Mouse (Mus musculus): Measurements from ENCODE around the gene Cox20. TPM values are rescaled to one million over a fixed set of nuclear protein-coding genes. Genes with fewer than 3 reads are reported as not detected.
"Not testable (repeated sequence)": the region's sequence is repeated elsewhere in the genome, so short reads cannot be mapped to it uniquely, and the experiment has no call there.

Cox20 gene
- polyA plus RNA-seq, 1 experiment from 2014 or later, result 100 TPM

GRCm38 (mm10) chr1:178341435-178341834 lies 22.5 kb downstream of the Cox20 start:
- Histone ChIP-seq H3K36me3 (ENCODE audit: control insufficient read depth, insufficient read depth, low read length) (no peaks in the 10 kb centered on the region), H3K4me1 (ENCODE audit: control insufficient read depth, insufficient read depth, low read length) (peaks cover 3% of the 10 kb centered on the region; the same call in 1 of the 2 replicates), H3K27ac (ENCODE audit: low read length) (no peak overlapping the region), H3K27me3 (ENCODE audit: control insufficient read depth, insufficient read depth, low read depth, low read length) (no peaks in the 10 kb centered on the region), H3K9me3 (replicated peaks; ENCODE audit: control insufficient read depth, low read length, poor library complexity, severe bottlenecking) (no peaks in the 10 kb centered on the region), H3K4me2 (ENCODE audit: low read length) (no peak overlapping the region), H3K9ac (ENCODE audit: low read depth, low read length) (no peak overlapping the region), H3K4me3 (ENCODE audit: low read depth, low read length) (no peak overlapping the region)
- ATAC-seq, result no peak
- WGBS, result 86% methylated on average over 3 of the region's 3 CpGs

- peaks cover 3% of the 10 kb centered on the region; the same call in 1 of the 2 replicates for H3K4me1 ChIP-seq (ENCODE audit: control insufficient read depth, insufficient read depth, low read length)
- no peak overlapping the region for H3K4me2 ChIP-seq (ENCODE audit: low read length)
- no peak overlapping the region for H3K27ac ChIP-seq (ENCODE audit: low read length)
- no peak overlapping the region for H3K4me3 ChIP-seq (ENCODE audit: low read depth, low read length)
- H3K36me3 ChIP-seq (ENCODE audit: control insufficient read depth, insufficient read depth, low read length), result no peaks in the 10 kb centered on the region
- H3K9me3 ChIP-seq (replicated peaks; ENCODE audit: control insufficient read depth, low read length, poor library complexity, severe bottlenecking), result no peaks in the 10 kb centered on the region
- ATAC-seq, result no peak
- H3K9ac ChIP-seq (ENCODE audit: low read depth, low read length), result no peak overlapping the region
- WGBS, result 75% methylated on average over 1 of the region's 1 CpGs
- H3K27me3 ChIP-seq (ENCODE audit: control insufficient read depth, insufficient read depth, low read depth, low read length), result no peaks in the 10 kb centered on the region
These were observed 23.1 kb downstream of the Cox20 start for GRCm38 (mm10) chr1:178342063-178342462.

GRCm38 (mm10) chr1:178342612-178343011 lies 23.7 kb downstream of the Cox20 start:
- 85% methylated on average over 4 of the region's 5 CpGs for WGBS

GRCm38 (mm10) chr1:178344071-178344805 lies 25.3 kb downstream of the Cox20 start:
- not testable (repeated sequence) for H3K4me2 ChIP-seq (ENCODE audit: low read length); H3K27me3 ChIP-seq (ENCODE audit: control insufficient read depth, insufficient read depth, low read depth, low read length); H3K9me3 ChIP-seq (replicated peaks; ENCODE audit: control insufficient read depth, low read length, poor library complexity, severe bottlenecking); H3K36me3 ChIP-seq (ENCODE audit: control insufficient read depth, insufficient read depth, low read length); H3K4me1 ChIP-seq (ENCODE audit: control insufficient read depth, insufficient read depth, low read length); H3K27ac ChIP-seq (ENCODE audit: low read length); ATAC-seq; H3K9ac ChIP-seq (ENCODE audit: low read depth, low read length); H3K4me3 ChIP-seq (ENCODE audit: low read depth, low read length)
- 93% methylated on average over 10 of the region's 10 CpGs for WGBS

More at GRCm38 (mm10) chr1:178342612-178343011, 23.7 kb downstream of the Cox20 start:
- Histone ChIP-seq H3K9me3 (replicated peaks; ENCODE audit: control insufficient read depth, low read length, poor library complexity, severe bottlenecking) (no peaks in the 10 kb centered on the region), H3K36me3 (ENCODE audit: control insufficient read depth, insufficient read depth, low read length) (no peaks in the 10 kb centered on the region), H3K27me3 (ENCODE audit: control insufficient read depth, insufficient read depth, low read depth, low read length) (no peaks in the 10 kb centered on the region), H3K9ac (ENCODE audit: low read depth, low read length) (no peak overlapping the region), H3K4me1 (ENCODE audit: control insufficient read depth, insufficient read depth, low read length) (peaks cover 3% of the 10 kb centered on the region; the same call in 1 of the 2 replicates), H3K27ac (ENCODE audit: low read length) (no peak overlapping the region), H3K4me3 (ENCODE audit: low read depth, low read length) (no peak overlapping the region), H3K4me2 (ENCODE audit: low read length) (no peak overlapping the region)
- ATAC-seq, result no peak

- Histone ChIP-seq H3K9me3 (replicated peaks; ENCODE audit: control insufficient read depth, low read length, poor library complexity, severe bottlenecking) (no peaks in the 10 kb centered on the region), H3K27ac (ENCODE audit: low read length) (no peak overlapping the region), H3K9ac (ENCODE audit: low read depth, low read length) (no peak overlapping the region), H3K4me2 (ENCODE audit: low read length) (no peak overlapping the region), H3K36me3 (ENCODE audit: control insufficient read depth, insufficient read depth, low read length) (no peaks in the 10 kb centered on the region), H3K27me3 (ENCODE audit: control insufficient read depth, insufficient read depth, low read depth, low read length) (no peaks in the 10 kb centered on the region), H3K4me1 (ENCODE audit: control insufficient read depth, insufficient read depth, low read length) (no peaks in the 10 kb centered on the region), H3K4me3 (ENCODE audit: low read depth, low read length) (no peak overlapping the region)
- WGBS, result 97% methylated on average over 2 of the region's 2 CpGs
- ATAC-seq, result no peak
These were observed 31.9 kb downstream of the Cox20 start for GRCm38 (mm10) chr1:178350792-178351191.

- no peak for ATAC-seq
- Histone ChIP-seq H3K27me3 (ENCODE audit: control insufficient read depth, insufficient read depth, low read depth, low read length) (no peaks in the 10 kb centered on the region), H3K4me3 (ENCODE audit: low read depth, low read length) (no peak overlapping the region), H3K36me3 (ENCODE audit: control insufficient read depth, insufficient read depth, low read length) (no peaks in the 10 kb centered on the region), H3K4me2 (ENCODE audit: low read length) (no peak overlapping the region), H3K27ac (ENCODE audit: low read length) (no peak overlapping the region), H3K4me1 (ENCODE audit: control insufficient read depth, insufficient read depth, low read length) (no peaks in the 10 kb centered on the region), H3K9ac (ENCODE audit: low read depth, low read length) (no peak overlapping the region), H3K9me3 (replicated peaks; ENCODE audit: control insufficient read depth, low read length, poor library complexity, severe bottlenecking) (no peaks in the 10 kb centered on the region)
These were observed 32.7 kb downstream of the Cox20 start for GRCm38 (mm10) chr1:178351643-178352042.

GRCm38 (mm10) chr1:178354576-178354975 lies 35.6 kb downstream of the Cox20 start:
- WGBS, result 72% methylated on average over 3 of the region's 3 CpGs
- no peak overlapping the region for H3K27ac ChIP-seq (ENCODE audit: low read length)
- no peaks in the 10 kb centered on the region for H3K36me3 ChIP-seq (ENCODE audit: control insufficient read depth, insufficient read depth, low read length)
- H3K4me2 ChIP-seq (ENCODE audit: low read length), result no peak overlapping the region
- no peak for ATAC-seq
- H3K4me1 ChIP-seq (ENCODE audit: control insufficient read depth, insufficient read depth, low read length), result no peaks in the 10 kb centered on the region
- H3K9ac ChIP-seq (ENCODE audit: low read depth, low read length), result no peak overlapping the region
- no peaks in the 10 kb centered on the region for H3K27me3 ChIP-seq (ENCODE audit: control insufficient read depth, insufficient read depth, low read depth, low read length)
- H3K4me3 ChIP-seq (ENCODE audit: low read depth, low read length), result no peak overlapping the region
- H3K9me3 ChIP-seq (replicated peaks; ENCODE audit: control insufficient read depth, low read length, poor library complexity, severe bottlenecking), result no peaks in the 10 kb centered on the region

GRCm38 (mm10) chr1:178357776-178358710 lies 39.1 kb downstream of the Cox20 start:
- Histone ChIP-seq H3K36me3 (ENCODE audit: control insufficient read depth, insufficient read depth, low read length) (no peaks in the 10 kb centered on the region), H3K4me2 (ENCODE audit: low read length) (no peak overlapping the region), H3K4me1 (ENCODE audit: control insufficient read depth, insufficient read depth, low read length) (no peaks in the 10 kb centered on the region), H3K4me3 (ENCODE audit: low read depth, low read length) (no peak overlapping the region), H3K9me3 (replicated peaks; ENCODE audit: control insufficient read depth, low read length, poor library complexity, severe bottlenecking) (no peaks in the 10 kb centered on the region), H3K27me3 (ENCODE audit: control insufficient read depth, insufficient read depth, low read depth, low read length) (no peaks in the 10 kb centered on the region), H3K9ac (ENCODE audit: low read depth, low read length) (no peak overlapping the region), H3K27ac (ENCODE audit: low read length) (no peak overlapping the region)
- no peak for ATAC-seq
- 74% methylated on average over 12 of the region's 12 CpGs for WGBS

- no peak for ATAC-seq
- WGBS, result 86% methylated on average over 11 of the region's 11 CpGs
- no peaks in the 10 kb centered on the region for H3K9me3 ChIP-seq (replicated peaks; ENCODE audit: control insufficient read depth, low read length, poor library complexity, severe bottlenecking)
- no peak overlapping the region for H3K4me3 ChIP-seq (ENCODE audit: low read depth, low read length)
- no peaks in the 10 kb centered on the region for H3K4me1 ChIP-seq (ENCODE audit: control insufficient read depth, insufficient read depth, low read length)
- H3K27me3 ChIP-seq (ENCODE audit: control insufficient read depth, insufficient read depth, low read depth, low read length), result no peaks in the 10 kb centered on the region
- H3K9ac ChIP-seq (ENCODE audit: low read depth, low read length), result no peak overlapping the region
- H3K27ac ChIP-seq (ENCODE audit: low read length), result no peak overlapping the region
- no peak overlapping the region for H3K4me2 ChIP-seq (ENCODE audit: low read length)
- H3K36me3 ChIP-seq (ENCODE audit: control insufficient read depth, insufficient read depth, low read length), result no peaks in the 10 kb centered on the region
These were observed 41.3 kb downstream of the Cox20 start for GRCm38 (mm10) chr1:178360264-178360663.
